Mouse (Mus musculus) urinary bladder, postnatal 10 days (tissue): ENCODE measurements around the gene Tmem102.

Source experiments
- DNase-seq: peaks from one replicate; pipeline ENCODE4 v3.0.0; 2022; ENCODE audit warnings: low spot score

Gene Tmem102

DNA sequence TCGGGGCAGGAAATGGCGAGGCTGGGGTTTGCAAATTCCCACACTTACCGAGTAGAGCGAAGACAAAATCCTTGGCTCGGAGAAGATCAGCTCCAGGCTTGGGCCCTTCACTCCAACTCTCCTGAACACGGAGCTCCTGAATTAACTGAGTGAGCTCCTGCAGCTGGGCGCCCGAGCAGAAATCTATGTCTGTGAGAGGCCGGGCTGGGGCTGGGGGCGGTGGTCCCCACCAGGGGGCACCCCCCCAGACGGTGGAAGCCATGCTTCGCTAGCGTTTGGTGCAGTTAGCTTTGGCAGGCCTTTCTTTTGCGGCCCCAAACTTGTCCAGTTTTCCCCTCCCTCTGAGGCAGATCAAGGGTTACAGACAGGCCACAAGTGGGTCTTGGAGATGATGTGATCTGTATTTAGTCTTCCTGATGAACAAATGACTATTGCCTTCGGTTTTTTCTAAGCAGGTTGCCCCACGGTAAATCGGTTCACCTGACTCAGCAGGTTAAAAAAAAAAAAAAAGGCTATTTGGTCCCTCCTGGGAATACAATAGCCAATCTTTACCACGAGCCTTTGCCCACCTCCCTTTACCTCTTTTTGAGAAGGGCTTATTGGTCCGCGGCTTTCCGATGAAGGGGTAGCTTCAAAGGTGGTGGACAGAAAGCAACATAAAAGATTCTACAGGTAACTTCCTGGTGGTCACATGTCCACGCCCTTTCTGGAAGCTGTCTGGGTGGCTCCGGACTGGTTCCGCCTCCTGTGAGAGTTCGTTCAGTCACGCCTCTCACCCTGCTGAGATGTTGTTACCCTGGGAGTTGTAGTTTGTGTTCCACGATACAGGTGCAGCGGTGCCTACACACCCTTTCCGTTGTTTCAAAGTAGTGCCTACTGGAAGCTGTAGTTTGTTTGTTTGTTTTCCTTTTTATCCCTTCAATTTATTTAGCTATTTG is at the start of gene Tmem102:
Tmem102 (minus strand) TSS at position 653 of the 938 bp plus-strand sequence.
- DNase-seq: no peak

DNA sequence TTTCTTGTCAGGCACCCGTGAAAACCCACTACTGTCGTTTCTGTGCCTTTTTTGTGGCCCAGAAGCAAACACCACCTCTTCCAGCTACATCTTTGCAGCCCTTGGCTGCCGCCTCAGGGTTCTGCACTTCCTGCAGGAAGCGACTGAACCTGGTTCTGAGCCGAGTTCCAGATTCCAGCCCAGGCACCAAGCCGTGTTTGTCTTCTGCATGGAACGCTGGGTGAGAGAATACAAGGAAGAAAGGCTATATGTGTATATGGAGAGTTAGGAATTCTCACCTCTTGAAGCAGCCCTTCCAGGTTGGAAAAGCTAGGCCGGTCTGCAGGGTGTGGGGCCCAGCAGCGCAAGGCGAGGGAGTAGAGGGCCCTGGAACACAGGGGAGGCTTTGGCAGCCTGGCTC is 49.3 kb upstream of the Tmem102 start:
- DNase-seq: no peak

DNA sequence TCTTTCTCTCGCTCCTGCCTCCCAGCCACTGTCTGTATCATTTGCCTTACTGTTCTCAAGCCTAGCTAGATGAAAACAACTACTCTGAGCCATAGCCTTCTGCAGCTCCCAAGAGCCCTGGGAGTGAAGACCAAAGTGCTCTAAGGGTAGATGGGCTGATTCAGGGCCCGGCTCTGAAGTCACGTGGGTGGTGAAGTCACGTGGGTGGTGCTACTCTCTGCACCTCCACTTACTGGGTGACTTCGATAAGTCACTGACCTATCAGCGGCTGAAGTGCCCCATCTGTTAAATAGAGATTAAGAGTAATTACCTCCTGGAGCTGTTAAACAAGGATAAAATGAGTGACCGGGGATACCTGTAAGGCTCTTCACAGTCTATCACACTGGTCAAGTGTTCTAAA is 48.6 kb upstream of the Tmem102 start:
- no peak for DNase-seq

DNA sequence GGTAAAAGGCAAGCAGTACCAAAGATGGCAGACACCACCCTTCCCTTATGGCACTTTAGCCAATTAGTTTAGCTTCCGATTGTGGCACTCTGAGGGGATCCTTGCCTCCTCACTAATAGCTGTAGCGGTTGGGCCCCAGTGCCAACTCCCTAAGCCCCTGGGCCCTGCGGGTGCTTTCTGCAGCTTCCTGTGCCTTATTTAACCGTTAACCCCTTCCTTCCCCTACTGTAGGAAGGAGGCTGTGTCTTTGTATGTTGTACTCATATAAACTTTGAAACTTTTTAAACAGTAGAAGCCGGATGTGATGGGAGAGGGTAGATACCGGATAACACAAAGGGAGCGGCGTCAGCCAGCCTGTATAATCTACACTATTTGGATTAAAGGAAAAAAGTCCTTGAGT is 45.3 kb upstream of the Tmem102 start:
- DNase-seq: no peak

DNA sequence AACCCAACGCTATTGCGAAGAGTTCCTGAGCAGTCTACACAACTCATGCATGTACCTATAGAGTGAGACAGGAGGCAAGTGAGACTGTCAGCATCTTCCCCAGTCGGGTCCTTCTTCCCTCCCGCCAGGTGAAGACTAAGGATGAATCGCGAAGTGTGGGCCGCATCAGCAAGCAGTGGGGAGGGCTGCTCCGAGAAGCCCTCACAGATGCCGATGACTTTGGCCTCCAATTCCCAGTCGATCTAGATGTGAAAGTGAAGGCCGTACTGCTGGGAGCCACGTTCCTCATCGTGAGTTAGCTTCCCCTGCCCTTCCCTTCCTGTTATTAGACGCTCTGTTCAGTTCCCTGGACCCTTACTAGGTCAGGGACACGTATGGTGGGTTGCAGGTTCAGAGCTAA is 44.5 kb upstream of the Tmem102 start:
- no peak for DNase-seq

DNA sequence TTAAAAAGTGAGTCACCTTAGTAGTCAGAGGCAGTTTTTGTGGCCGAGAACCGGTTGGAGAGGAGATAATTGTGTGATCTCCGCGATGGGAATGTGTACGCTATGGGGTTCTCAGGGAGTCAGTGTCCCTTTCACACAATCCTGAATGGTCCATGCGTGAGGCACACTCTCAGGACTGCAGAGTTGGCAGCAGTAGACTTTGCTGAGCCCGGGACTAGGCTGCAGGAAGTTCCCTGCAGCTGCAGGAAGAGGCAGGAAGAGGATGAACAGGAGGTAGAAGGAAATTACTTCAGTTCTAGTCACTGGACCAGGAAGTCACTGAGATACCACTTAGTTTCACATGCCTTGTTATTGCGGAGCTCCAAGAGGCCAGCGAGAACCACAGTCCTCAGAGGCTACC is 43.7 kb upstream of the Tmem102 start:
- DNase-seq: no peak

DNA sequence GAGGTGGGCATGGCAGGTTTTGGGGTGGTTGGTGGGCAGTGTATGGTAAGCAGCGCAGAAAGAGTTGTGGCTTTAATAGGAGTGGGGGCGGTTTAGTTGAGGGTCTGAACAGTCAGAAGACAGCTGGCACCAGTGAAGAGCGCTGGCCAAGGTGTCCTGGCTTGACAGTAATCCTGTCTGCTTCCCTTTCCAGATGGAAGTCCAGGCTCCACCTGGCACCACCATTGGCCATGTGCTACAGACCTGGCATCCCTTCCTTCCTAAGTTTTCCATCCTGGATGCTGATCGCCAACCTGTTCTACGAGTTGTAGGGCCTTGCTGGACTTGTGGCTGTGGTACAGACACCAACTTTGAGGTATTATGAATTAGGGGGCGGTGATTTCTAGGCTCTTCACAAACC is 42.6 kb upstream of the Tmem102 start:
- DNase-seq: no peak

DNA sequence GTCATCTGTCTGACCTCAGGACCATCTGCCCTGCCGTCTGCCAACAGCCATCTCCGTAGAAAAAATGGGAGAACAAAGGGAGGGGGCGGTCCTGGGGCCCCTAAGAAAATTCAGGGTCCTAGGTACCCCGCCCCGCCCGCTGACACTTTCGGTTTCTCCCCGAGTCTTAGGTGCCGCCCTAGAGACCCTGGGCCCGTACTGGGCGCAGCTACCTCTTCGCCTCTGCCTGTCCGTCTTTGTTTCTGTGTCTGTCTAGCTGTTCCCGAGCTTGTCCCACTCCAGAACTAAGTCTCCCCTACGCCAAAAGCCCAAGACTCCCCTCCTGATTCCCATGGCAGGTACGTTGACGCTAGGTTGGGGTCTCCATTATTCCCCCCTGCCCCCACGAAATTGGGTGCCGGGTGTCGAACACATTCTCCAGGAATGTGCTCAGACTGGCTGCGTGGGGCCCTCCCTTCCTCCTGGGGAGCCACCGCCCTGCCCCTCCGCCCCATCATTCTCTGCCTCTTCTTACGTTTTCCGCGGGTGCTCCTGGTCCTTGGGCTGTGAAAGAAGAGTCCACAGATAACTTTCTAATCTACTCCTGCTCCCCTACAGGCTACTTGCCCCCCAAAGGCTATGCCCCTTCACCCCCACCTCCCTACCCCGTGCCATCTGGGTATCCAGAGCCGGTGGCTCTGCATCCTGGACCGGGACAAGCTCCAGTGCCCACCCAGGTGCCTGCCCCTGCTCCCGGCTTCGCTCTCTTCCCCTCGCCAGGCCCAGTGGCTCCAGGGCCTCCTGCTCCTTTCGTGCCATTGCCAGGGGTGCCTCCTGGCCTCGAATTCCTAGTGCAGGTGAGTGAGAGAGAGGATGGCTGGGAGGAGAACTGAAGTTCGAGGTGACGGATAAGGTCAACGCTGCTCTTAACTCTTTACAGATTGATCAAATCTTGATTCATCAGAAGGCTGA is 41.6 kb upstream of the Tmem102 start:
- no peak for DNase-seq

DNA sequence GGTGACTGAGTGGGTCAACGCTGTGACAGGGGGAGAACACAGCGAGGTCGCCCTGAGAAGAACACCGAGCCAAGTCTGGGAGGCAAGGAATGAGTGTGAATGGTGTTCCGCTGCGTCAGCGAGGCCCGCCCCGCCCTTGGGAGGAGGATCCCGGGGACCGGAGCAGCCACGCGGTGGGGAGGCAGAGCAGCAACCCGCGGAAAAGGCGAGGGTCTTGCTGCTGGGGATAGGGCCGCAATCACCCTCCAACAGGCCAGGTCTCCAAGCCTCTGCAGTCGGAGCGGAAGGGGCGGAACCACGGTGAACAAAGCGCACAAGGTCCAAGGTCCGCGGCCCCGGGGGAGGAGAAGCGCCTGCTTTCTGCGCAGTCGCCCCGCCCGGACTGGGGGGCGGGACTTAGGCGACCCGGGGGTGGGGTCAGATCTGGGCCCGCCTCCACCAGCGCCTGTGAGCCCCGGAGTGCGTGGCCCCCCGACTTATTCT is 40.8 kb upstream of the Tmem102 start, which contains the start of gene Plscr3:
Plscr3 (plus strand) TSS at position 179 of the 483 bp plus-strand sequence.
- peak; percentile 55 for DNase-seq

DNA sequence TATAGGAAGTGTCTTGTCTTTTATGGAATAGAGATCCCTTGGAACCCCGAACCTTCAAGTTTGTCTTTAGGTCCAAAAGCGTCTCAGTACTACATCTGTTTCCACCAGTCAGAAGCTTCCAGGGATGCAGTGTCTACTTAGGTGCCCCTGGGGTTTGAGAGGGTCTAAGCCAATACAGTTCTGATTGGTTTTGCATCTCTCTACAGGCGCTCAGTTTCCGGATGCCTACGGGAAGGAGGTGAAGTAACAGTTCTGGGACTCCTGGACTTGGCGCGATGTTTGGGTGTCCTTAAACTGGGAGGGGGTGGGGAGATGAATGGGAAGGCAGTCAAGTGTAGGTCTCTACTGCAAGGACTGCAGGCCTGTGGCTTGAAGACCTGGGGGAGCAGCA is 33.3 kb upstream of the Tmem102 start:
- DNase-seq: no peak

DNA sequence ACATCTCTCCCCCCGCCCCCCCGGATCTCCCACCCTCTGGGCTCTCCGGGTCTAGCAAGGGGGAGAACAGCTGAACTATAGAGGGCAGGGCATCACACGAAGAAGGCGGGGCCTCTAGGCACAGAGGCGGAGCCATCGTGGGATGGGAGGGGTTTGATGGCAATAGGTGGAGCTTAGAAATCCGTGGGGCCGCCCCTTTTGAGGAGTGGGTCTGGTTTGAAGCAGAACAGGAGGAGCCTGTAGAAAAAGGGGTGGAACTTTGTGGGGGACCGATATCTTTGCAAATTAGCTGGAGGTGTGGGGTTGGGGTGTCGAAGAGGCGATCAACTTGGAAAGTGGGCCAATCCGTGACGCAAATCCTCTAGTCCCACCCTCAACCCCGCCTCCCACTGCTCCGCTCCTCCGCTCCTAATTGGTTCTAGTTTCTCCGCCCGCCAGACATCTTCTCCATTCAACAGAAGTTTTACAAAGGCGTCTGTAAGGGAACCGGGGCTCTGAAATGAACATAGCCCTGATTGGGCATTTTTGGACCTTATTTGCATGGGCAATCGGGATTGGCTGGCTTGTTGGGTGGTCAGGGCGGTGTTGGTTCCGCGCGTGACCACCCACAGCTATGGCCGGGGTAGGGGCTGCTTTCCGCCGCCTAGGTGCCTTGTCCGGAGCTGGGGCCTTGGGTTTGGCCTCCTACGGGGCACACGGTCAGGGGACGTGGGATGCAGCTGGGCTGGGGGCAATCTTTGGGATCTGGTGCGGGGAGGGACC is 32.7 kb upstream of the Tmem102 start, which contains the start of gene Tmem256:
Tmem256 (plus strand) TSS at position 563 of the 762 bp plus-strand sequence.
- DNase-seq: peak; percentile 73

DNA sequence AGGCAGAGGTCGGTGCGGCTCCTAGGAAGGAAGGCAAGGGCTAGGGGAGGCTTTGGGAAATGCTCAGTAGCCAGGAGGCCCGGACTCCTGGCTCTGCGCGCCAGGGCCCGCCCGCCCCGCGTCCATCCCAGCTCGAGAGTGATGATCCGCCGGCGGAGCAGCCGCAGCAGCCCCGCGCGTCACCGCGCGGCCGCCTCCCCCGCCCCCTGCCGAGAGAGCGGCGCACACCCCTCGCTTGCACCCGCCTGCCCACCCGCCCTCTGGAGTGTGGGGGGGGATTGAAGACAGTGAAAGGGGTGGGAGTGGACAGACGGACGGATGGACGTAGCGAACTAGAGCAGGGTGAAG is 32.2 kb upstream of the Tmem102 start, which contains the start of gene Nlgn2:
Nlgn2 (minus strand) TSS at position 181 of the 348 bp plus-strand sequence.
- DNase-seq: no peak

DNA sequence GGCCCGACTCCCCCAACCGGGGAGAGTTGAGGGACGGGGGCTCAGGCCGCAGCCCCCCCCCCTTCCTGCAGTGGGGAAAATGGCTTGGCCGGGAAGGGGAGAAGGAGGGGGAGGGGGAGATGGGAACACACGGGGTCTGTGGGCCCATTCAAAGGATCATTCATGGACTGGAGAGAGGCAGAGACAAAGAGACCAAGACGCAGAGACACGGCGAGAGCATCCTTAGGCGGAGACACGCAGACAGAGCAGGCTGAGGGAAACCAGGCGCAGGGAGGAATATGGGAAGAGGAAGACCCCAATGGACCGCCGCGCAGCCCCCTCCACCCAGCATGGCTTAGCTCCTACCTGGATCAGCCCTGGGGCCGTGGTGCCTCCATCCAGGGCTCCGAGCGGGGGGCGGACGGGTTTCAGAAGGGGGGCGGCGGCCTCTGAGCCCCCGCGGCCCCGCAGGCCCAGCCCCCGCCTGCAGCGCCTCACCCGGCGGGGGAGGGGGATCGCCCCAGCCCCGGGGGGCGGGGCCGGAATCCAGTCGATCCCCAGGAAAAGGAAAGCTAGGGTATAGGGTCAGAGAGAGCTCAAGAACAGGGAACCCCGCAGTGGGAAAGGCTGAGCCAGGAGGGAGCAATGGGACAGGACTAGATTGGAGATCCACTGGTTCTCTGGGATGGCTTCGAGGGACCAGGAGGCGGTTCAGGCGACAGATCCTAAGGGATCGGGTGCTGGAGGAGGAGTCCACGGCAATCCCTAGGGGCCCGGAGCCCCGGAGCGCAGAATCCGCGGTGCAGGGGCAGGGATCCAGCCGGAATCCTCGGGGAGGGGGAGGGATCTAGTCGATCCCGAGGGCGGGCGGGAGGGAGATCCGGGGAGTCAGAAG is 31.5 kb upstream of the Tmem102 start:
- DNase-seq: no peak

DNA sequence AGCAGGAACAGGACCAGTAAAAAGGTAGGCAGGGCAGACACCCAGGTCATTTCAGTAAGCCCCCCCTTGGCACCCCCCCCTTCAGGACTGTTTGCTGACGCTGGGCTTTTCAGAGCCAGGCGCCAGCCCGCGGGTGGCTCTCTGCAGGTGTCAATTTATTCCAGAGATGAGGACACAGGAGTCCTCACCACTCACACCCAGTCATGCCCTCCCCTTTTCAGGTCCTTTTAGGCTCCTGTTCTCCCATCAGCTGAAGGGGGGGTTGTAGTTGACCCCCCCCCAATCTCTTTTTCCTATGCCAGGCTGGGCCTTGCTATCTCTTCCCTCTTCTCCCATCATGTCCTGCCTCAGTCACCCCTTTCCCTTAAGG is 30.5 kb upstream of the Tmem102 start:
- DNase-seq: no peak

DNA sequence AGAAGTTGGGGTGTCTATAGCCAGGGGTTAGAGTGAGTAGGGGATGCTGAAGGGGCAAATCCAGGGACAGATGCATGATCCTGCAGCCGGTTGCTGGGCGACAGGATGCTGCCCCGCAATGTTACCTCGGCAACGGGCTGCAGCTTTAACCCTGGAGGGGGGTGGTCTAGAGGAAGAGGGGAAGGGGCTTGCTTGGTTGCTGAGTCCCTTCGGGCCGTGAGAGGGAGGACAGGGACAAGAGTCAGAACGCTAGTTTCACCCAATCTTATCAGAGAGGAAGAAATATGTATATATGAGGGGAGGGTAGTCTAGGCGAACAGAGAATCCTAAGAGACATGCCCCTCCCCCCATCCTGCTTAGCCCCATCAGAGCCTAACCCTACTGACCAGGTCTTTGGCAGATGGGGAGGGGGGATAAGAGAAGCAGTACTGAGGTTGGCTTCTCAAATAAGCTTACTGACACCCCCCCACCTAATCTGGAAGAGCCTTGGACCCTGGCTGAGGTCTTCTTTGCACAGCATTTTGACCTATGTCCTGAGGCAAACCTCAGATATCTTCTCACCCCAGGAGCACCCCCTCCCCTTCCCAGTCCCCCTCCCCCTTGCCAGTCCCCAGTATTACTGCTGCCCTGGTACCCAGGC is 30.0 kb upstream of the Tmem102 start:
- no peak for DNase-seq

DNA sequence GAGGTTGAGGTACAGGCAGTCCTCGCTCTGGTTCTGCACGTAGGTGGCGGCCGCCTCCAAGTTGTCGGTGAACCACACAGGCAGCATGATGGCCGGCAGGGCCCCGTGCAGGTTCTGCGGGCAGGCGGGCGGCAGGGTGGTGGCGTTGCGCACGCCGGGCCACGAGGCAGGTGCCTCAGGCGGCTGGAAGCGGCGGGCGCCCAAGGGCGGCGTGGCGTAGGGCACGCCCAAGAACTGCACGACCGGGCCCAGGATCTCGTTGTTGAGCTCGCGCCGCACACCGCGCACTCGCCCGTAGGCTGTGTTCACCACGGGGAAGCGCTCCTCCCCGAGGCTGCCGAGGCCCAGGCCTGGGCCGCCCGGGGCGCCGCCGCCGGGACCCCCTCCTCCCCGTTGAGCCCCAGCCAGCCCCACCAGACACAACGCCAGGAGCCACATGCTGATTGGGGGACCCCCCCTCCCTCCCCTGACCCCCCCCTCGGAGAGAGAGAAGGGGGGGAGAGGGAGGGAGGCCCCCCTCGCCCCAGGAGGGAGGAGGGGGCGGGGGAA is 28.7 kb upstream of the Tmem102 start:
- no peak for DNase-seq

DNA sequence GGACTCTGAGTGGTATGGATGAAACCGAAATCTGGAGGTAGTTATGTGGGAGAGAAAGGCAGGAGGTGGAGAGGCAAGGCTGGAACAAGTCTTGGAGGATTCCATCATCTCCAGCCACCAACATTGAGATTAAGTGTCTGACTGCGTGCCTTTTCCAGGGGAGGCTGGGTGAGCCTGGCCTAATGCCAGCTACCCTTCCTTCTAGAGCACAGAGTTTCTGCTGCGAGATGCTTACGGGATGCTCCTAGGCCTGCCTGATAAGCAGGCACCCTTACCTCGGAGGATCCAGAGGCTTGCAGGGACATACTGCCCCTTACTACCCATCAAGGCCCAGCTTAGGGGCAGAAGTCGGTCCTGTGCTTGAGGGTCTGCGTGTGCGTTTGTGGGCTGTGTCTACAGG is 28.1 kb upstream of the Tmem102 start:
- no peak for DNase-seq

DNA sequence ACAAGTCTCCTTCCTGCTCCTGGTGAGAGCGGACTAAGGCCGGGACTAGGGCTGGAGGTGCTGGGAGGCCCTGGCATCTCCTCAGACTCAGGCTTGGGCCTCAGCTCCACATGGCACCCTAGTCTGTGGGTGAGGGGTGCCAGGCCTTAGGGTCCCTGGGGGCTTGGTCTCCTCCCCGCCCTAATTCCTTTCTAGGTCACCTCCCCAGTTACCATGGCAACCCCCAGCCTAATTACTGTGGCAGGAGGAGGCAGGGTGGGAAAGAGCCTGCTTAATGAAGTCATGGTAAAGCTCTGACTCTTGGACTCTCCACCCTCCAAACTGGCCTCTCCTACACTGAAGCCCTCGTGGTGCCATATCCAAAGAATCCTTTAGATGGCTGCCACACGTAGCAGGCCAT is 23.4 kb upstream of the Tmem102 start:
- DNase-seq: no peak

DNA sequence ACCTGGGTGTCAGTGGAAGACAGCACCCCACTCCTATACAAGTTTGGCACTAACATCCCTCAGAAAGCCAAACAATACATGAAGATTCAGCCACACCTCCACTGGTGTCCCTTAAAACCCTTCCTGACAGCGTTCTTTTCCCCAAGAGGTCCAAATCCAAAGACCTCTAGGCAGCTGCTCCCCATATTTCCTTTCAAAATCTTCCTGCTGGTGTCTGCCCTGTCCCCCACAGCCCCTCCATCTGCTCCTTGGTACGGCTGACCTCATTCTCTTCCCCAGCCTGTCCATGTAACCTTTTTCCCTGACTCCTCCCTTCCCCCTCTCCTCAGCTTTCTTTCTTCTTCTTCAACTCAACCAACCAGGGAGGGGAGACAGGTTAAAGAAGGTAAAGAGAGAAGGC is 18.0 kb upstream of the Tmem102 start:
- no peak for DNase-seq

DNA sequence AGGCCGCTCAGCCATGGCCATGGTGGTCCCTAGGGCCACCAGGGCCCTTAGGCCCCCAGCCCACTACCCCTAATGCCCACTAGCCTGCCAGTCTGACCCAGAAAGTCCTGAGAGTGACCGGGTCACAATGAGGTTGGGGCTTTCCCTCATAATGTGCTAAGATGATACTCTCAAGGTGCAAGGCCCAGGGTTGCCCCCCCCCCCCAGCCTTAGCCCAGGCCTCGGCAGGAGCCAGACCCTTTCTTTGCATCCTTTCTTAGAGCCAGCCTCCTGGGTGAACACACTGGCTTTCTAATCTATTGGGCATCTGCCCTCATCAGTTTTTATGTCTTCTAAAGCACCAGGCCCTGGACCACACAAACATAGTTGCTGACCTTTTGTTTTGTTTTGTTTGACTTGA is 16.7 kb upstream of the Tmem102 start, which contains the start of gene Spem1:
Spem1 (minus strand) TSS at position 101 of the 400 bp plus-strand sequence.
- no peak for DNase-seq
